ENCODE assay signal across 8 mouse cellular contexts in genomic region chr12:21136462-21136751, GRCm38 (mm10).
DNase-seq lines count a peak whose midpoint lies in the region; ATAC-seq and TF ChIP-seq lines count a peak whose summit lies in the region.

No protein-coding gene starts in this region.

- peak; percentile 61 for ATAC-seq in cerebellum, adult (ENCODE audit: insufficient number of reproducible peaks, low FRiP score, low TSS enrichment)
- ATAC-seq in lung, embryonic 15.5 days (ENCODE audit: borderline replicate concordance, extremely low read depth, low FRiP score, low TSS enrichment), result 0 out of 2 replicates have a peak, but pooled peaks have one; percentile 17
- ATAC-seq in midbrain, postnatal 0 days (ENCODE audit: low FRiP score), result peak; percentile 58

- no peaks in the 10 kb centered on the region for H3K9me3 ChIP-seq in lung, embryonic 15.5 days
- no peaks in the 10 kb centered on the region for H3K9me3 ChIP-seq in midbrain, postnatal 0 days (ENCODE audit: low read length)

- intact Hi-C loops in heart, postnatal 25 days (cut with DNase I), result no loop called here
- intact Hi-C loops in gastrocnemius, postnatal 36 days (cut with DNase I), result no loop called here

- H3K9ac ChIP-seq in lung, embryonic 15.5 days, result no peak overlapping the region
- H3K9ac ChIP-seq in midbrain, postnatal 0 days (replicated peaks; ENCODE audit: low read length, poor library complexity, severe bottlenecking), result no peak overlapping the region

- H3K27me3 ChIP-seq in lung, embryonic 15.5 days, result no peaks in the 10 kb centered on the region
- H3K27me3 ChIP-seq in midbrain, postnatal 0 days (ENCODE audit: insufficient read depth, low read length), result no peaks in the 10 kb centered on the region

- no peaks in the 10 kb centered on the region for H3K36me3 ChIP-seq in lung, embryonic 15.5 days
- H3K36me3 ChIP-seq in midbrain, postnatal 0 days (ENCODE audit: insufficient read depth, low read length), result no peaks in the 10 kb centered on the region

- no peak for DNase-seq in cerebellum, adult 8-10 months
- no peak for DNase-seq in lung, adult 2 months
- DNase-seq in heart, postnatal 25 days (ENCODE audit: low spot score), result peak; percentile 31
- DNase-seq in midbrain, postnatal 0 days (ENCODE audit: low spot score), result peak; percentile 82
- no peak for DNase-seq in right cerebral cortex, adult 2 months (ENCODE audit: low spot score in 2 of 2)
- DNase-seq in gastrocnemius, postnatal 36 days, result no peak

- no peak overlapping the region for H3K4me2 ChIP-seq in lung, embryonic 15.5 days
- no peak overlapping the region for H3K4me2 ChIP-seq in midbrain, postnatal 0 days (ENCODE audit: low read depth, low read length, poor library complexity, severe bottlenecking)

- peaks cover 42% of the 10 kb centered on the region for H3K4me1 ChIP-seq in lung, embryonic 15.5 days
- peaks cover 23% of the 10 kb centered on the region for H3K4me1 ChIP-seq in lung, adult 2 months (ENCODE audit: control insufficient read depth, insufficient read depth, low read length)
- peaks cover 20% of the 10 kb centered on the region; the same call in 1 of the 2 replicates for H3K4me1 ChIP-seq in midbrain, postnatal 0 days (ENCODE audit: insufficient read depth, low read length)

- H3K4me3 ChIP-seq in lung, embryonic 15.5 days, result no peak overlapping the region
- no peak overlapping the region for H3K4me3 ChIP-seq in lung, adult 2 months (replicated peaks; ENCODE audit: extremely low read depth, low read depth, low read length)
- no peak overlapping the region for H3K4me3 ChIP-seq in midbrain, postnatal 0 days (ENCODE audit: low read depth, low read length)

- H3K27ac ChIP-seq in lung, embryonic 15.5 days, result peak overlapping the region; percentile 45
- 0 out of 2 replicates have a peak overlapping the region, but pooled peaks have one; percentile 7 for H3K27ac ChIP-seq in midbrain, postnatal 0 days (ENCODE audit: low read depth, low read length)

- no peak for TF ChIP-seq CTCF in lung, adult 2 months (IDR thresholded peaks at IDR 0.05; ENCODE audit: insufficient read depth, low read length)
- no peak for TF ChIP-seq CTCF in midbrain, postnatal 0 days (IDR thresholded peaks at IDR 0.05)

- no peak for TF ChIP-seq POLR2A in lung, adult 2 months (IDR thresholded peaks at IDR 0.05; ENCODE audit: borderline replicate concordance, extremely low read depth, low read depth, low read length)

- 46% methylated on average over 2 of the region's 2 CpGs for WGBS in lung, embryonic 15.5 days
- 35% methylated on average over 2 of the region's 2 CpGs for WGBS in lung, adult 2 months
- 73% methylated on average over 2 of the region's 2 CpGs for WGBS in midbrain, postnatal 0 days

Comparison
In these comparisons a context has a peak if more than half of its experiments do, and no peak if none do; other contexts are left out.
1. DNase-seq: peak in heart, postnatal 25 days (single experiment) and midbrain, postnatal 0 days (single experiment); none in cerebellum, adult 8-10 months (single experiment), lung, adult 2 months (single experiment), right cerebral cortex, adult 2 months (0 of 2) and gastrocnemius, postnatal 36 days (0 of 2).
2. Peak in every context shown above with its lines, with median percentiles within 50 percentile points of each other: ATAC-seq.